Mouse (Mus musculus): ENCODE measurements around the gene Hnrnph2.

The Hnrnph2 gene

GRCm38 (mm10) chrX:134647421-134647820 lies 46.4 kb downstream of the Hnrnph2 start:
- ChIA-PET CTCF (no interaction called here), POLR2A (no interaction called here)

DNA sequence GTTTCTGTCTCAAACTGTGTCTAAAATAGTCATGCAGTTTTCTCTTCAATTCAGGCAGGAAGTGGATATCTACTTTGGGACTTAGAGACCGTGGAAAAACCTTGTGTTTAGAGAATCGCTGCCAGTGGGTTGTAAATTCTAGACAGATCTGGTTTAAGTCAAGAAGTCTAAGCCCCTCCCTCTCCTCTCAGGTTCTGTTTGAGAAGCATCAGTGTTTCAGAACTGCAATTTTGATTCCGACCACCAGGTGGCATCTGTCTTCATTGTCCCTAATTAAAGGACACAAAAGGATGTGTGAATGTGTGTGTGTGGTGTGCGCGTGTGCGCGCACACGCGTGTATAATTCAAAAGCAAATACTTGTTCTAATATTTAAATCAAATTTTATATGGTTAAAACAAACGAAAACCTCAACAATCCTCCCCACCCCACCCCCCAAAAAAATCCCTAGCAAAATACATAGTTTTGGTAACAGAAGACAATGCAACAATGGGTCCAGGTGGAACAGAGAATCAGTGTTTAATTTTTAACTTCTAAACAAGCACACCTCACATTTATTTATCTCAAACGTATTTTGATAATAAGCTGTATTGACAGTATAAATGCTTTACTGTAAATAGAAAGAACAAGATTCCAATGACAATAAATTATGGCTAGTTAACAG lies 47.2 kb downstream of the Hnrnph2 start:
- POLR2A ChIA-PET: interaction anchor here in 1 of 4 experiments (1.4 kb wide), 1 partner anchor 70 kb away, joined by 4 read pairs; the partner anchor contains the start of gene Armcx1

GRCm38 (mm10) chrX:134652061-134652460 lies 51.1 kb downstream of the Hnrnph2 start:
- ChIA-PET CTCF (interaction anchor here in 1 of 4 experiments (0.6 kb wide), 1 partner anchor 14 kb away, joined by 4 read pairs; no protein-coding TSS in a partner anchor), POLR2A (interaction anchor here in 2 of 4 experiments (1.3 to 1.7 kb wide), 3 partner anchors 8 to 67 kb away, joined by 3 to 4 read pairs (median 4); partner anchors contain the start of gene Rpl36a (in 1 of the 2))

More for the DNA sequence above, 47.2 kb downstream of the Hnrnph2 start:
- CTCF ChIA-PET: no interaction called here
